Comparison of ENCODE assay signal across 11 mouse cellular contexts in the genomic region with DNA sequence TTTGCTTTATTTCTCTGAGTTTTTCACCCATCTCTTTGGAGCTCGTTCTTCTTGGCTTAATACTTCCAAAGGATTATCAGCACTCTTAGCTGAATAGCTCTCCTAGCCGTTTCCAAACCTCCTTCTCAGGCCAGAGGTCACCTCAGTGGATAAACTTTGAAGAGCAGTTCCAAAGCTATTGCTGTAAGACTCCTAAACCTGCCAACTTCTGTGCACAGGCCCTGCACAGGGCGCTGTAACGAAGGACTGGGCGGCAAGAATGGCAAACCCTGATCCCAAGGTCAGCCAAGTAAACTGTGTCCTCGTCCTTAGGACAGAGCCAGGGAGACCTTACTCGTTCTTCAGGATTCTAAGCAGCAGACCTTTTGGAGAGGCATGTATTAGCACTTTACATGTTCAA. TPM values are rescaled to one million over a fixed set of nuclear protein-coding genes. Genes with fewer than 3 reads are reported as not detected.
DNase-seq lines count a peak whose midpoint lies in the region; ATAC-seq and TF ChIP-seq lines count a peak whose summit lies in the region.
"Had no signal": no experiment of that assay in that cellular context is flagged by ENCODE, and none has a peak within 500 bp of the region (broad histone marks: within the 10 kb centered on the region; RNA-seq: fewer than 3 reads in every experiment).

No protein-coding gene starts in this region.

- no peaks in the 10 kb centered on the region for H3K9me3 ChIP-seq in heart, embryonic 15.5 days (replicated peaks)
- no peaks in the 10 kb centered on the region for H3K9me3 ChIP-seq in lung, embryonic 14.5 days (ENCODE audit: low read depth, low read length)
- H3K9me3 ChIP-seq: liver, embryonic 13.5 days; midbrain, embryonic 13.5 days had no signal

- peak overlapping the region; percentile 82 for H3K27ac ChIP-seq in heart, embryonic 15.5 days
- peak overlapping the region; percentile 20; the same call in 1 of the 2 replicates for H3K27ac ChIP-seq in lung, embryonic 14.5 days (ENCODE audit: low read depth)
- H3K27ac ChIP-seq: liver, embryonic 13.5 days; midbrain, embryonic 13.5 days had no signal

- DNase-seq in kidney, adult 11 months, result peak; percentile 69
- no peak for DNase-seq in kidney, postnatal 4 days
- peak; percentile 21 for DNase-seq in adrenal gland, postnatal 25 days
- DNase-seq in lung, embryonic 14.5 days, result no peak
- no peak for DNase-seq in spleen, postnatal 4 days (ENCODE audit: low spot score in 2 of 2)
- no peak for DNase-seq in cerebellum, adult 9-11 months
- DNase-seq: gastrocnemius, postnatal 14 days; liver, embryonic 13.5 days had no signal

- no peaks in the 10 kb centered on the region for H3K27me3 ChIP-seq in heart, embryonic 15.5 days
- no peaks in the 10 kb centered on the region for H3K27me3 ChIP-seq in lung, embryonic 14.5 days (ENCODE audit: insufficient read depth, low read length)
- H3K27me3 ChIP-seq: liver, embryonic 13.5 days; midbrain, embryonic 13.5 days had no signal

- H3K4me1 ChIP-seq in heart, embryonic 15.5 days (replicated peaks), result peaks cover 43% of the 10 kb centered on the region
- H3K4me1 ChIP-seq in lung, embryonic 14.5 days (ENCODE audit: insufficient read depth), result peaks cover 5% of the 10 kb centered on the region

- no peak overlapping the region for H3K4me3 ChIP-seq in heart, embryonic 15.5 days
- no peak overlapping the region for H3K4me3 ChIP-seq in lung, embryonic 14.5 days (ENCODE audit: low read depth, low read length)
- H3K4me3 ChIP-seq: liver, embryonic 13.5 days; midbrain, embryonic 13.5 days had no signal

- ATAC-seq in heart, embryonic 15.5 days (replicated peaks; ENCODE audit: insufficient number of reproducible peaks, insufficient read depth, low FRiP score, low read depth), result no peak
- no peak for ATAC-seq in lung, embryonic 14.5 days (ENCODE audit: insufficient read depth)
- no peak for ATAC-seq in inflammation-experienced regulatory T-cells, adult 6 months
- ATAC-seq: midbrain, embryonic 13.5 days had no signal

- peaks cover 16% of the 10 kb centered on the region for H3K36me3 ChIP-seq in heart, embryonic 15.5 days
- peaks cover 26% of the 10 kb centered on the region for H3K36me3 ChIP-seq in lung, embryonic 14.5 days (ENCODE audit: insufficient read depth)

- H3K4me2 ChIP-seq in heart, embryonic 15.5 days, result 0 out of 2 replicates have a peak overlapping the region, but pooled peaks have one; percentile 9
- no peak overlapping the region for H3K4me2 ChIP-seq in lung, embryonic 14.5 days
- H3K4me2 ChIP-seq: liver, embryonic 13.5 days; midbrain, embryonic 13.5 days had no signal

- WGBS in heart, embryonic 15.5 days, result 38% methylated on average over 7 of the region's 7 CpGs
- 46% methylated on average over 7 of the region's 7 CpGs for WGBS in lung, embryonic 14.5 days

- no peak overlapping the region for H3K9ac ChIP-seq in heart, embryonic 15.5 days
- H3K9ac ChIP-seq in lung, embryonic 14.5 days, result no peak overlapping the region
- H3K9ac ChIP-seq: liver, embryonic 13.5 days; midbrain, embryonic 13.5 days had no signal

- no peak for TF ChIP-seq CTCF in lung, embryonic 14.5 days (IDR thresholded peaks at IDR 0.05; ENCODE audit: low read depth)

RNA-seq across cellular contexts. Expression of gene Sh3glb1, which starts 6.0 kb away (rescaled TPM):
- total RNA-seq in adrenal gland, postnatal 25 days (2021), result 180 and 199 TPM in 2 replicates
- 133 and 152 TPM in 2 replicates for polyA plus RNA-seq in heart, embryonic 15.5 days (2015; fragmentation: Nextera tagmentation; extraction: Ambion mirVana)
- polyA plus RNA-seq in lung, embryonic 14.5 days (2014; fragmentation: Nextera tagmentation; extraction: Ambion mirVana), result 104 TPM in 2 replicates
- 10 to 100 TPM; 52.5 to 76.1 (median 62.4) TPM for polyA plus RNA-seq in inflammation-experienced regulatory T-cells, adult 6 months (2017; shearing (Covaris generic))

RNA-seq across cellular contexts. Expression of gene Clca3a1, which starts 46.7 kb away (rescaled TPM):
- 9.2 TPM in 2 replicates for total RNA-seq in adrenal gland, postnatal 25 days (2021)
- 17.3 and 19.6 TPM in 2 replicates for polyA plus RNA-seq in heart, embryonic 15.5 days (2015; fragmentation: Nextera tagmentation; extraction: Ambion mirVana)
- 2.8 and 4.0 TPM in 2 replicates for polyA plus RNA-seq in lung, embryonic 14.5 days (2014; fragmentation: Nextera tagmentation; extraction: Ambion mirVana)
- not detected for polyA plus RNA-seq in inflammation-experienced regulatory T-cells, adult 6 months (2017; shearing (Covaris generic))

Comparison
In these comparisons a context has a peak if more than half of its experiments do, and no peak if none do; other contexts are left out.
1. DNase-seq: peak in kidney, adult 11 months (single experiment) and adrenal gland, postnatal 25 days (single experiment); none in kidney, postnatal 4 days (0 of 2), lung, embryonic 14.5 days (single experiment), spleen, postnatal 4 days (0 of 2) and cerebellum, adult 9-11 months (single experiment).